Mouse (Mus musculus) frontal cortex, postnatal 10 days (tissue): ENCODE measurements around the gene Rpl3l.
"Not testable (repeated sequence)": the region's sequence is repeated elsewhere in the genome, so short reads cannot be mapped to it uniquely, and the experiment has no call there.

Source experiments
- DNase-seq, 2 experiments: peaks; one replicate each; pipeline ENCODE4 v3.0.0; 2022; ENCODE audit warnings: low spot score in 2 of 2, mixed read lengths in 1 of 2

The Rpl3l gene

GRCm38 (mm10) chr17:24719494-24720222 is 8.0 kb upstream of the Rpl3l start:
- DNase-seq: peak; percentile 99

GRCm38 (mm10) chr17:24720616-24721015 is 7.0 kb upstream of the Rpl3l start:
- DNase-seq: not testable (repeated sequence)

GRCm38 (mm10) chr17:24721383-24721955 is 6.2 kb upstream of the Rpl3l start:
- DNase-seq: not testable (repeated sequence)

DNA sequence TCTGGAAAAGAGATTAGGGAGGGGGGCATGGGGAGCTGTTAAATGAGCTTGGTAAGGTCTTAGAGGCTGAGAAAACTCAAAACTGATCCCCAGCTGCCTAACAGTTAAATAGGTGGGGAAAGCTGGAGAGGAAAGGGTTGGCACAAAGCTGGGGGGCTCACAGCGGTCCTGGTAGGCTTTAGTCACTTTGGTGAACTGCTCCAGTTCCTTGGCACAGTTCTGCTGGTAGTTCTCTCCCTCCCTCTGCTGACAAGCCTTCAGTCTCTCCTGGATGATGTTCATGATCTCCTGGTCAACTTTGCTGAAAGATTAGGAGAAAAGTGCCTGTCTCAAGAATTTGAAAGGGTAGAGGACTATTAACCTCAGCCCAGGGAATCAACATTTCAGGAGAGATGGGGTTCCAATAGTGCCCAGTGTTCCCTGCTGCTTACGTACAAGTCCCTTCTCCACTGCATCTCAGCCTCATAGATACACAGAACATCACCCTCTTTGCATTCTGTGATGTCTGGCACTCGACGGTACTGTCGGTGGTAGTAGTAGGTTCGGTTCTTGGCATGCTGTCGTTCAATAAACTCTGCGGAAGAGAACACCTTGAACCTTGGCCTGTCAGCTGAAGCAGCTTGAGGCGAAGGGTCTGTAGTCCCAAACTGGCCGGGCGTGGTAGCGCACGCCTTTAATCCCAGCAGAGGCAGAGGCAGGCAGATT is 5.2 kb upstream of the Rpl3l start:
- DNase-seq: no peak

DNA sequence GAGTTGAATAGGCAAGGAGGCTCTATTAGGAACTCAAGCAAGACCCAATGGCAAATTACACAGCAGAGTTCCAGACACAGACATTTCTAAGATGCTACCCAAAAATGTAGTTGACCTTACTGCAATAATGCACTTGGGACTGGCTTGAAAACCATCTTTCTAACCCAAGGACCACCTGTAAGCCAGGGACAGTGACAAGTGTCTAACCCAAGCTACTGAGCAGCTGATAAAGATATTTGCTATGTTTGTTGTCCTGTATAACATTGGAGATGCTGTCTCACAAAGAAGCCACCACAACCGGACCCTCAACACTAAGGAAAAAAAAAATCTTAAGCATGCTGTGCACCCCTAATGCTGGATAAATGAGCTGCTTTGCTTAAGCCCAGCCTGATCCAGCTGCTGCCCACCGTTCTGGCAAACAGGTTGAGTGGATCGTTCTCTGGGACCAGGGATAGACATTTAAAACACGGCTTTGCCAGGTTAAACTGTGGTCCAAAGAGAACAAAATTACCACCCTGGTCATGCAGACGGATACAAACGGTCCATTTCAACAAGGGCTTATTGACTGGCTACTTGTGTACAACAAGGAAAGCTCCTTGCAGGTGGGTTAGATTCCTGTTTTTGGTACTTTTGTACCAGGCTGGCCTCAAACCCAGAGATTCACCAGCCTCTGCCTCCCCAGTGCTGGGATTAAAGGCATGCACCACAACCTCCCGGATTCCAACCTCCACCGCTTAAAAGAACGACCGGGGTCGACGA is 4.3 kb upstream of the Rpl3l start:
- no peak for DNase-seq

DNA sequence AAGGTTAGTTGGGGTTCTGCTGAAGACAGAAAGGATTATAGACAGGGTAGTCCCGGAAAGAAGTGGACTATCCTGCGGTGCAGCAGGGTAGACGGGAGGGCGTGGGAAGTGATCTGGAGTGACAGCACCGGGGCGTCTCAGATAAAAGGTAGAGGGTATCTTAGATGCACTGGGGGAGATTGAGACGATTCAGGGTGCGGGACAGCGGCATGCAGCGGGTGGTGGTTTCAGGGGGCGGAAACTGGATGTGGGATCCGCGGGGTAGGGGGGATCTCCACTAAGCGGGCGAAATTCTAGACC is 3.8 kb upstream of the Rpl3l start:
- no peak for DNase-seq

DNA sequence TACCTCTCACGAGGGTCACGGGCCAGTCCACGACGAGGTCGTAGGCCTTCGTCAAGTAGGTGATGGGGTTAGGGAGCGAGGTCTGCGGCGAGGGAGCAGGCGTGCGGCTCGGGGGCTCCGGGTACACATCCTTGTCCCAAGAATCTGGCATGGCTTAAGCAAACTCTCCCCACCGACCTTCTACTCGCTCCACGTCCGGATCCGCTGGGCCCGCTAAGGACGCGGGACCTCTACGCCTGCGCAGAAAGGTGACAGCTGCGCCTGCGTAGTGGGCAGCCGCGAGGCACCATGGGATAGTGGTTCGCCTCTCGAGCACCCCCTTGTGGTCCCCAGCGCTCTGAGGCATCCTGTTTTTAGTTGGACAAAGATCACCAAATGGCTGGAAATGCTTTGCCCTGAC is 3.4 kb upstream of the Rpl3l start, which contains the start of gene Ndufb10:
TSS of gene Ndufb10 (minus strand) at position 295 of the 400 bp plus-strand sequence.
- peak; percentile 88 to 95 for DNase-seq

GRCm38 (mm10) chr17:24725637-24726390 is 1.8 kb upstream of the Rpl3l start:
- no peak for DNase-seq

GRCm38 (mm10) chr17:24728184-24728583 is 564 bp downstream of the Rpl3l start:
- no peak for DNase-seq

DNA sequence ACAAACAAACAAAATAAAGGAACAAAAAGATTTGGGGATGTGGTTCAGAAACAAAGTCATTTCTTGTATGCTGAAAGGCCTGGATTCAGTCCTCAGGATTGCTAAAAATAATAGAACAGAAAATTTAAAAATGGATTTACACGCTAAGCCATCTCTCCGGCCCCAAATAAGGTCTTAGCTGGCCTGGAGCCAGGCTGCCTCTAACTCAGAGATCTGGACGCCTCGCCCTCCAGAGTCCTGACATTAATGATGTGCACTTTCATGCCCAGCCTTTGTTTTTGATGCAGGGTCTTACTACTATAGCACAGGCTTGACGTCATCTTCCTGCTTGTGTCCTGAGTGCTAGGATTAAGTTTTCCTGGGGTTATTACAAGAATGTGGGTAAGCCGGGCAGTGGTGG is 1.4 kb downstream of the Rpl3l start:
- DNase-seq: no peak

- no peak for DNase-seq
Observed at GRCm38 (mm10) chr17:24730787-24731186, 3.2 kb downstream of the Rpl3l start.

DNA sequence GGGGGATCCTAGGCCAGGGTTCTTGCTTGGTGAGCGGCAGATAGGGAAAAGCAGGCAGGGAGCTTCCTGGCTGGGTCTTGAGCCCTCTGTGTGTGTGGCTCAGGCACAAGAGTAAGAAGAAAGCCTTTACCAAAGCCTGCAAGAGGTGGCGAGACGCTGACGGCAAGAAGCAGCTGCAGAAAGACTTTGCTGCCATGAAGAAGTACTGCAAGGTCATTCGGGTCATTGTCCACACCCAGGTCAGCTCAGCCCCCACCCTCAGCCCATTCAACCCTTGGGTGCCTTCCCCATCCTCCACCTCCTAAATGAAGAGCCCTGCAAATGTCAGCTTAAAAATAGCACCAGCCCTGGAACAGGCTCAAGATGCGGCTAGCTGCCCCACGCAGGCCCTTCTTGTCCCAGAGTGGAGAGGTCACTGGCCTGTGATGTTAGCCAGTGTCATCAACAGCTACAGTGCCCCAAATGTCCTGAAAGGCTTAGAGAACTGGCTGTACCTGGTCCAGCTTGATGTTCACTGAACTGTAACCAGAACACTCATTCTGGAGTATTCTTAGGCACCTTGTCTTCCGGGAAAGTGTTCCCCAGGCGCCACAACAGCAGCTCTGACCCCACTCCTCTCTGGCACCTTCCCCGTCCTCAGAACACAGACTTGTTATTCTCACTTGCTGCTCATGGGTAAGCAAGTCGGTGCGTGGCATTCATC is 4.8 kb downstream of the Rpl3l start:
- no peak for DNase-seq

GRCm38 (mm10) chr17:24733434-24734050 is 5.9 kb downstream of the Rpl3l start:
- DNase-seq: no peak

DNA sequence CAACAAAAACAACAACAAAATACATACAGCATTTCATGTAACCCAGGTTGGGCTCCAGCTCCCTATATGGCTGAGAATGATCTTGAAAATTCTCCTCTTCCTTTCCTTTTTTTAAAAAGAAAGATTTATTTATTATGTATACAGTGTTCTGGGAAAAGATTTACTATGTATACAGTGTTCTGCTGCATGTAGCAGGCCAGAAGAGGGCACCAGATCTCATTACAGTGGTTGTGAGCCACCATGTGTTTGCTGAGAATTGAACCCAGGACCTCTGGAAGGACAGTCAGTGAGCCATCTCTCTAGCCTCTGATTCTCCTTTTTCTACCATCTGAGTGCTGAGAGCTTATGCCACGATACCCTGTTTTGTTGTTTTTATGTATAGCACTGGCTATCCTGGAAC is 6.9 kb downstream of the Rpl3l start:
- no peak for DNase-seq

DNA sequence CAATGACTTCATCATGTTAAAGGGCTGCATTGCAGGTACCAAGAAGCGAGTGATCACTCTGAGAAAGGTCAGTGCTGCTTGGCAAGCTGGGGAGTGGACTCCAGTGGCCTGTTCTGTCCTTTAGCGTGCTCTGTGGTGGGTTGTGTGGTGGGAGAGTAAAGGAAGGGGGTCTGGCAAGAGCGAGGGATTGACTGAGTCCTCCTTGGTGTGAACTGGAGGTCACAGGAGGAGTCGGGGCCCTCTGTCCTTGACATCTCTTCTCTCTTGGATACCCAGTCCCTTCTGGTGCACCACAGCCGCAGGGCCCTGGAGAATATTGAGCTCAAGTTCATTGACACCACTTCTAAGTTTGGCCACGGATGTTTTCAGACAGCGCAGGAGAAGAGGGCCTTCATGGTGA is 7.8 kb downstream of the Rpl3l start:
- no peak for DNase-seq

DNA sequence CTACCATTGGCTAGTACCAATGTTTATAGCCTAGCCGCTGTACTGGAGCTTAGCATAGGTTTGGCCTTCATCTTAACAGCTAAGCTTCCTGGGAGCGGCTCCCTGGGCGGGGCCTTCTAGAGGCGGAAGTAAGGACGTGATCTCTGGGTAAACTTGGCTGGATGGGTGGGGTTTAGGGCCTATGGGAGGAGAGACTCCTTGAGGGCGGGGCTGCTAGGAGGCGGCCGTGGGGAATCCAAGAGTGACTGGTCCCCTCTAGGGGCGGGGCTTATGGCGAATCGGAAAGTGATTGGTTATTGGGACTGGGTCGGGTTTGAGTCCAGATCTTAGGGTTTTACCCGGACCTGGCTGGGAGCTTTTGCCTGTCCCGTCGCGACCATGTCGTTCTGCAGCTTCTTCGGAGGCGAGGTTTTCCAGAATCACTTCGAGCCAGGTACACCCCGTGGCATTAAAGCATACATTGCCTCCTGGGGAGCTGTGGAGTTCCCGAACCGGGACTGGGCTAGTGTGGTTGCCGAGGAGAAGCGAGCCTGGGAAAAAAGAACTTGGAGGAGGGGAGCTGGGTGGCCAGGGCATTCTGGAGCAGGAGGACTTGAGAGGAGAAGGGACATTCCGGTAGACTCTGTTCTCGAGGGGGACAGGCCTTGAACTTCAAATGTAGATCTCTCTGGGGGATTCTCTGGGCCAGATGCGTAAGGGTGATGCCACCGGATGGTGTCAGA is 8.9 kb downstream of the Rpl3l start, which contains the start of gene Msrb1:
TSS of gene Msrb1 (plus strand) at position 313 of the 722 bp plus-strand sequence.
- peak; percentile 89 to 90 for DNase-seq

DNA sequence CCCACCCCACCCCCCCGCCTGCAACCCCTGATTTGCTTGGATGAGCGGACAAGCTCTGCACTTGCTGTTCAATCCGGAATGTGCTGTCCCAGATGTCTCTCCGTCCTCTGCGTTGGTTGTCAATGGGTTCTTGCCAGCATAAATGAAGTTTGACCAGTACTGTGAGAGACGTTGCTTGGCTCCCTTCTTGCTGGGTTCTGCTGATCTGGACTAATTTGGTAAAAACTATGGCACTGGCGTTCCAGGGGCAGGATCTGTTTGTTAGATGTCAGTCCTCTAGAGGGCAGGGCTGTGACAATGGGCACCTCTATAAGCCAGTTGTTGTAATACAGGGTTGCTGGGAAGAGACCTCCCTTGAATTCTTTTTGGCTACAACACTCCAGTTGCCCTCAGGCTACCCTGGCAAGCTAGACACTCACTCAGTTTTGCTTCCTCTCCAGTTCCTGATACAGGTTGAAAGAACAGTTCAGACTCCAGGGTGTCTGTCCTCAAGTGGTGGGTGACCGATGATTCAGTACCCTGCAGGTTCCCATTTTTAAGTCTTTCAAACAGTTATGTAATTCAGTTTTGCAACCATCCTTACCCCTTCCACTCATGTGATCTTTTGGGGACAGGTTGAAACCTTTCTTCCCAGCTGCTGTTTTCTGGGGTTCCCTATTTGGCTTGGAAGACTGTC is 9.7 kb downstream of the Rpl3l start:
- no peak for DNase-seq

DNA sequence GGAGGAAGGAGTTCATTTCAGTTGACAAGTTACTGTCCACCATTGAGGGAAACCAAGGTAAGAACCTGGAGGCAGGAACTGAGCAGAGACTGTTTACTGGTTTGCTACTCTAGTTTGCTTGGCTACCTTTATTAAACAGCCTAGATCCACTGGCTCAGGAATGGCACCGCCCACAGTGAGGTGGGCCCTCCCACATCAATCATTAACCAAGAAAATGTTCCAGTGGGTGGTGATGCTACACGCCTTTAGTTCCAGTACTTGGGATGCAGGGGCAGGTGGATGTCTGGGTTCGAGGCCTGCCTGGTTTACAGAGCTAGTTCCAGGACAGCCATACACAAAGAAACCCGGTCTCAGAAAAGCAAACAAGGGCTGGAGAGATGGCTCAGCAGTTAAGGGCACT is 10.6 kb downstream of the Rpl3l start:
- DNase-seq: no peak

DNA sequence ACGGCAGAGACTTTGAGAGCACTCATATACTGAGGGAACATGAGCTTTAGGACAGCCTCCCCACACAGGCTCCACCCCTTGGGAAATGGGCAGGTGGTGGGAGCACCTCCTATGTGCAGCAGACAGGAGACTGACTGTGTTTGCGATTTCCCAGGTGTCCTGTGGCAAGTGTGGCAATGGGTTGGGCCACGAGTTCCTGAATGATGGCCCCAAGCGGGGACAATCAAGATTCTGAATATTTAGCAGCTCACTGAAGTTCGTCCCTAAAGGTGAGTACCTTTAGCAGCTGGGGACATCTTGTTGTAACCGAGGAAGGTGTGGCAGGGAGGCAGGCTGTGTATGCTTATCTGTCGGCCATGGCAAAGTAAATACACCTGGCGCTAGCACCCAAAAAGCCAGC is 12.3 kb downstream of the Rpl3l start:
- no peak for DNase-seq
